Mouse (Mus musculus): ENCODE measurements at regions not wholly inside any gene's neighbourhood (a gene's known extent, or its start where the extent isn't known, plus 50 kb on each side); places are given as distances from the start of the nearest gene placed in this dataset.

DNA sequence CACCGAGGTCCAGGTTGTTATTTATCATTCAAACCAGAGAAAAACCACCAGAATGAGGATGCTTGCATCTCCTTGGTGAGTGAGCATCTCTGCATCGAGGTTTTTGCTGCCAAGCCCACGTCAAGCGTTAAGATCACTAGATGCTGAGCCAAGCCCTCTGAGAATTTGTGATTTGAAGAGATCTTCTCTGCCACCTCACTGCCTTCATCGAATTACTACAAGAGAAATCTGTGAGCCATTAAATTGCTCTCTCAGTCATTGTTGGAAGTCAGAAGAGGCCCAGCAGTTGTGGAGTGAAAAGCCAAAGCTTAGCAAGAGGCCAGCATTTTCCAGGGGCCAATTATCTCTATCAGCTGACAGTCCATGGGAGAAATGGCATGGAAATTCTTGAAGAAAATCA is 122.2 kb upstream of the AI593442 start:
- TF ChIP-seq FLI1 (IDR thresholded peaks at IDR 0.05; ENCODE audit: low read length) (no peak), GATA1 (IDR thresholded peaks at IDR 0.05; ENCODE audit: borderline replicate concordance, low read length) (no peak)

All from megakaryocyte, embryonic 14.5 days (primary cell).